Mouse (Mus musculus) thymus, postnatal 10 days (tissue): ENCODE measurements around the gene Rcor1.

Experiments
- DNase-seq, 2 experiments: peaks; one replicate each; pipeline ENCODE4 v3.0.0; 2021; ENCODE audit warnings: low spot score in 2 of 2

Gene Rcor1

GRCm38 (mm10) chr12:111134169-111134568, 95.0 kb downstream of the Rcor1 start:
- DNase-seq, result no peak

DNA sequence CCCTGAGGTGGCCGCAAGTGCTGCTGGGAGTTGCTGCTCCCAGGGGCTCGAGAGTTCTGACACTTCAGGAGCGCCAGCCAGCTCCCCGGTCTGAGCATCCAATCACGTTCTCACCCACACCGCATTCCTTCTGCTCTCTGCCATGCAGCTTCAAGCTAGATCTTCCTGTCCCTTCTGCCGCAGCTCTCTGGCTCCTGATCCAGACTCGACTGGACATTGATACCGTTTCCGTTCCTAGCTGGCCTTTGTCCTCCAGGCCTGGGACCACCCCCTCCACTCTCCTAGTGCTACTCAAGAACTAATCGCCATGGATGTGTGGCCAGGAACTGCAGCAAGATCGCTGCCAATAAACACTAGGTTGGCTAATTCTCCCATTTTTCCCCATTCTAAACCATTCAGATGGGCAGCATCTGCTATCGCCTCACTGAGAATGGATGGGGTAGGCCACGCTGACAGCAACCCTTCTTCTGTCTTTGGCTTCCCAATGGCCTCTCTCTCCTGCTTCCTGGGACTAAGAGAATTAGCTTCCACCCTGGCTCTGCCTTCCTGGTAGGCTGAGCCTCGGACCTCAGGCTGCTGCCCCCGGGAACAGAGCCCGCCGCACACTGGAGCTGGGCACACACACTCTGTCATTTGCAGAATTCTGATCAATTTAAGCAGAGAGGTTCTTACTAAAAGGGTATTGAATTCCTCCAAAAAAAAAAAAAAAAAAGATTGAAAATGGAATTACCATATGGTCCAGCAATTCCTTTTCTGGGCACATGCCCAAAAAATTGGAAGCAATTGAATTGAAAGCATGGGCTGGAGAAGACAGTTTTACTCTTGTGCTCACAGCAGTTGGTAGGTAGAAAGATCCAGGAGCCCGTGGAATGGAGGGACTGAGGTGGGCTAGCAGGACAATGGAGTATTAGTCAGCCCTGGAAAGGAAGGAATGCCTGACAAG, 95.9 kb downstream of the Rcor1 start:
- no peak for DNase-seq

DNA sequence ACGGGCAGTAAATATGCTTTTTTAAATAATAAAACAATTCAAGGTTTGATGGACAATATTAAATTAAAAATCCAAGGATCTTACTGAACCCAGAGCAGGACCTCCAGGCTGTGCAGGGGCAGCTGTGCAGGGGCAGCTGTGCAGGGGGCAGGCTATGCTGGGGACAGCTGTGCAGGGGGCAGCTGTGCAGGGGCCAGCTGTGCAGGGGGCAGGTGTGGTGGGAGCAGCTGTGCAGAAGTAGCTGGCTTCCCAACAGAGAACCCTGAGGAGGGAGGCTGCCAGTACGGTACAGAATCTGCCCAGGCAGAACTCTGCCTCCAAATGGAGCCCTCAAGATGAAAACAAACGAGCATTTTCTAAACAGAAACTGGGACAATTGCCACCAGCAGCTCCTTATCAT, 96.8 kb downstream of the Rcor1 start:
- DNase-seq, result no peak

- DNase-seq, result no peak
Observed at GRCm38 (mm10) chr12:111137079-111137478, 97.9 kb downstream of the Rcor1 start.

DNA sequence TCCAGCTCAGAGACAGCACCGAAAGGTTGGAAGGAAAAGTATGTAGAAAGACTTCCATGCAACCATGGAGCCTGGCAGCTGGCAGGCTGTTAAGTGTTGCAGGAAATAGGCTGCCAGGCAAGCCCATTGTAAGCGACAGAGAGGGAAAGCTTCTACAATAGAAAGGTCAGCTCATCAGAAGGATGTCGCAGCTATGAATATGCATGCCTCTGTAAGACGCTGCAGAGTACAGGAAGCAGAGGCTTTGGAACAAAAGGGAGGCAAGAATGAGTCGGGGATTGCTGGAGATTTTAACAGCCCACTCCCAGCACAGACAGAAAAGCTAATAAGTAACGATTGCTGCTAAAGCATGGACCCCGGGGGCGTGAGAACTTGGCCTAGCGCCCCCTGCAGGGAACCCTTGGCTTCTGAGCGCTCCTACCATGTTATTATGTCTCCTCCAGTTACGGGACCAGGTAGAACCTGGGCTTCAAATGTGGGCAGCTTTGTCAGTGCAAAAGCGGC, 103.9 kb downstream of the Rcor1 start:
- DNase-seq, result no peak

GRCm38 (mm10) chr12:111143509-111144063, 104.4 kb downstream of the Rcor1 start:
- no peak for DNase-seq

GRCm38 (mm10) chr12:111144598-111144997, 105.4 kb downstream of the Rcor1 start:
- no peak for DNase-seq

GRCm38 (mm10) chr12:111145269-111145668, 106.1 kb downstream of the Rcor1 start:
- DNase-seq, result no peak

GRCm38 (mm10) chr12:111149495-111150235, 110.5 kb downstream of the Rcor1 start:
- DNase-seq, result no peak

DNA sequence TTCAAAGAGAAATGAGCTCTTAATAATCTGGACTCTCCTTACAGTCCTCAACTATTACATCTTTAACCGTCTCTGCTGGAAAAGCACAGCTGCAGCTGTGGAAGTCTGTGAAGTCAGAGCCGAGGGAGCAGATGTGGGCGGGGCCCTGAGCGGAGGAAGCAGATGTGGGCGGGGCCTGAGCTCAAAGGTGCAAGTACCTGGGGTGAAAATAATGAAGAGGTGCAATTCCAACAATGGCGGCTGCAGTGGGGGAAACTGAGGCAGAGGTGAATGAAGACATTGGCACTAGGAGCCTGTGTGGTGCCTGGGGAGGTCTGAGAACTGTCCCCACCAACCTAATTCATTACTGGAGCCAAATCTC, 111.1 kb downstream of the Rcor1 start:
- peak; percentile 42 to 67 for DNase-seq

DNA sequence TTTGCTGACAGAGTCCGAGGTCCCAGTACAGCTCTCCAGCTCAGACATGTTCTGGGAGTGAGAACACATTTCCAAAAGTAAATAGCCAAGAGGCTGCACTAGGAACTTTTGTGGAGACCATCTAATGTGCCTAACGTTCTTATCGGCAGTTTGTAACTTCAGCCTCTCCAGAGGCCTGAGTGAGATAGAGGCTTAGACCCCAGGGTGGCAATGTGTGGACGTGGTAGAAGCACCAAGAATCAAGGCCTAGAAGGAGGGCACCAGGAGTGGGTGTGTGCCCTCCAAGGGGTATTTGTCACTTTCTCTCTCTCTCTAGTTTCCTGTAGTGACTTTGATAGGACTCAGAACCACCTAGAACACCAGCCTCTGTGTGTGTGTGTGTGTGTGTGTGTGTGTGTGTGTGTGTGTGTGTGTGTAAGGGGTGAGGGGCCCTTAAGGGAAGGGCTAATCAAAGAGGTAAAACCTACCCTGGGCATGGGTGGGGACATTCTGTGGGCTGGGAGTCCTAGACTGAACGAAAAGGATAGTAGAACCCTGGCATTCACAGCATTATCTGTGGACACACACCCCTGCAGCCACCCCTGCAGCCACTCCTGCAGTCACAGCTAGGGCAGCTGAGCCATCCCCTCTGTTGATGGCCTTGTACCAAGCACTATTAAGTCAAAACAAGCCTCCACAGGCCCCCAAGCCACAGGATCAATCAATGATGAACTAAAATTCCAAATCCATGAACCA, 112.4 kb downstream of the Rcor1 start:
- DNase-seq, result no peak

GRCm38 (mm10) chr12:111152579-111152978, 113.4 kb downstream of the Rcor1 start:
- DNase-seq, result no peak

GRCm38 (mm10) chr12:111152981-111153710, 114.0 kb downstream of the Rcor1 start:
- DNase-seq, result no peak

DNA sequence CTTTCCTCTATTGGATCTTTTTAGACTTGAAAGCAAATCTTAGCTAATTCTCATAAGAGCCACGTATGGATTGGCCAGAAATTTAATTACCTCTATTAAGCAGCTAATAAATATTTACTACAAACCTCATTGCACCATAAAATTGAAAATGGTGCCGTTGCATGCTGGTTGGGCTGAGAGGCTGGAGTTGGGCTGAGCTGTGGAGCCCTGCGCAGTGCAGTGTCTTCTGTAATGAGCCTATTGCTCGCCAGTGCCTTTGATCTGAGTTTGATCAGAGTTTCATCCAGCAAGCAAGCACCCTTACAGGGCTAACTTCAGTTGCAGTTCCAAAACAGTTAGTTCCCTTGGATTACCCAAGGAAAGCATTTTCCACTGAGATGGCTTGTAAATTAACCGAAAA, 114.8 kb downstream of the Rcor1 start:
- no peak for DNase-seq

DNA sequence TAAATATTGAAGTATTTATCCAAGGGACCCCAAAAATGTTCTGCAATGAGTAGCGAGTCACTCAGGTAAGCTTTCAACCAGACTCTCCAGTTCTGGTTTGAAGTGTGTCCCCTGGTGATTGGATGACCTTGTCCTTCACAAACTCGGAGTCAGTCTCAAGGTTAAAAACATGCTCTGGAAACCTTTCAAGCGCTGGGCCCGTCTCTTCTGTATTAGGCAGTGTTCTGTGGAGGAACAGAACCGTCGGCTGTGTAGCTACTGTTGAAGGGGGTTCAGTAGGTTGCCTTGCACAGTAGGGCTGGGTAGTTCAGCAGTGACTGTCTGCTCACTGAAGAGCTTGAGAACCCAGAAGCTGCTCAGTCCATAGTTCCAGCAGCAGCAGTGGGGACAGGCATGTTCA, 115.5 kb downstream of the Rcor1 start:
- no peak for DNase-seq

DNA sequence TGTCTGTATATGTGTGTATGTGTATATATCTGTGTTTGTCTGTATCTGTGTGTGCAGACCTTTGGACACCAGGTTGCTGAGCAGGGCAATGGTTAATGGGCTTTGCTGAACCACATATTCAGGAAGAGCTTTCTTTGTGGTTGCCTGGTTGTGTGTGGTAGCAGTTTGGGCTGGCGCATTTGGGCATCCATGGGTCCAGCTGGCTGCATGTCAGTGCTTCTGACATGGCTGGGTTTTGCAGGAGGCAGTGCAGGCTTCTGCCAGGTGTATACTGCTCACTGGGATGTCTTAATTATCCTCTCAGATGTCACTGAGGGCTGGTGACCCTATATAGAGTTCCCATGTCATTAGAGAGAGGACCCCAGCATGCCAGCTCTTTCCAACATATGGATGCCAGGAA, 116.6 kb downstream of the Rcor1 start:
- no peak for DNase-seq

GRCm38 (mm10) chr12:111159659-111160428, 120.7 kb downstream of the Rcor1 start:
- DNase-seq, result peak; percentile 68 to 72

DNA sequence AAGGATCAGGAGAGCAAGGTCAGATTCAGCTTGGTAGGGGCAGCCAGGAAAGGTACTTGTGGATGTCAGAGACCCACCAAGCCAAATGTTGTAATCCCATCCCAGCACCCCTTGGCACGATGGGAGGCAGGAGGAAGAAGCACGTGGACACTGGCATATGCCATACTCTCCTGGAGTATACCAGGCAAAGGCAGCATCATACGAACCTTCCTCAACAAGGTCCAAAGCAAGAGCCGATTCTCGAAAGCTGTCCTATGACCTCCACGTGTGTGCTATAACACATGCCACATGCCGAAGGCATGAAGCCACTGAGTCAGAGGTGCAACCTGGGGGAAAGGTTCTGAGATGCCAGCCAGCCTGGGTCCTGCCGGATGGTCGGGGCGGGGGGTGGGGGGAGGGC, 121.7 kb downstream of the Rcor1 start:
- DNase-seq, result no peak

- DNase-seq, result no peak
Observed at GRCm38 (mm10) chr12:111161943-111162311, 122.8 kb downstream of the Rcor1 start.

GRCm38 (mm10) chr12:111162312-111163061, 123.3 kb downstream of the Rcor1 start:
- no peak for DNase-seq
